13 mouse cellular contexts compared by ENCODE assay signal in genomic region chr1:84427757-84428156, GRCm38 (mm10).
DNase-seq lines count a peak whose midpoint lies in the region; ATAC-seq lines count a peak whose summit lies in the region.
"Had no signal": no experiment of that assay in that cellular context is flagged by ENCODE, and none has a peak within 500 bp of the region (broad histone marks: within the 10 kb centered on the region; RNA-seq: fewer than 3 reads in every experiment).

No protein-coding gene starts in this region.

- no peak overlapping the region for H3K4me3 ChIP-seq in forebrain, embryonic 16.5 days (replicated peaks; ENCODE audit: low read length)
- no peak overlapping the region for H3K4me3 ChIP-seq in forebrain, embryonic 15.5 days
- H3K4me3 ChIP-seq: heart, adult 2 months; liver, embryonic 15.5 days; myocyte had no signal

- H3K9me3 ChIP-seq in forebrain, embryonic 16.5 days (ENCODE audit: control insufficient read depth, low read length), result no peaks in the 10 kb centered on the region
- no peaks in the 10 kb centered on the region for H3K9me3 ChIP-seq in forebrain, embryonic 15.5 days
- H3K9me3 ChIP-seq: liver, embryonic 15.5 days had no signal

- no peak overlapping the region for H3K9ac ChIP-seq in forebrain, embryonic 16.5 days (replicated peaks; ENCODE audit: low read depth, low read length)
- no peak overlapping the region for H3K9ac ChIP-seq in forebrain, embryonic 15.5 days (replicated peaks)
- H3K9ac ChIP-seq: liver, embryonic 15.5 days had no signal

- H3K27ac ChIP-seq in forebrain, embryonic 16.5 days (ENCODE audit: low read length), result no peak overlapping the region
- H3K27ac ChIP-seq in forebrain, embryonic 15.5 days (replicated peaks), result no peak overlapping the region
- H3K27ac ChIP-seq: heart, adult 2 months; liver, embryonic 15.5 days had no signal

- 71% methylated on average over 11 of the region's 11 CpGs for WGBS in forebrain, embryonic 16.5 days
- WGBS in forebrain, embryonic 15.5 days, result 73% methylated on average over 11 of the region's 11 CpGs

- DNase-seq in brain, adult 2 months (ENCODE audit: low read depth, low spot score), result peak; percentile 91
- DNase-seq in layer of hippocampus, adult 8-10 months (ENCODE audit: low spot score in 2 of 2), result peak; percentile 43 to 56
- peak; percentile 69 to 80 for DNase-seq in left cerebral cortex, postnatal 36 days (ENCODE audit: low spot score in 2 of 2)
- no peak for DNase-seq in kidney, postnatal 25 days
- DNase-seq in c-Kit-positive CD71-positive TER-119-positive erythroid progenitor cells, embryonic 14.5 days (ENCODE audit: low spot score), result no peak
- no peak for DNase-seq in ovary, postnatal 10 days (ENCODE audit: low spot score)
- DNase-seq: heart, adult 2 months; heart, postnatal 14 days; kidney, adult 11 months had no signal

- H3K27me3 ChIP-seq in forebrain, embryonic 16.5 days (replicated peaks; ENCODE audit: control insufficient read depth, insufficient read depth, low read length), result no peaks in the 10 kb centered on the region
- no peaks in the 10 kb centered on the region for H3K27me3 ChIP-seq in forebrain, embryonic 15.5 days
- H3K27me3 ChIP-seq: liver, embryonic 15.5 days had no signal

- H3K4me2 ChIP-seq in forebrain, embryonic 16.5 days (ENCODE audit: low read length), result no peak overlapping the region
- H3K4me2 ChIP-seq in forebrain, embryonic 15.5 days (replicated peaks), result no peak overlapping the region
- H3K4me2 ChIP-seq: liver, embryonic 15.5 days had no signal

- H3K36me3 ChIP-seq in forebrain, embryonic 16.5 days (ENCODE audit: control insufficient read depth, insufficient read depth), result no peaks in the 10 kb centered on the region
- no peaks in the 10 kb centered on the region for H3K36me3 ChIP-seq in forebrain, embryonic 15.5 days
- H3K36me3 ChIP-seq: liver, embryonic 15.5 days had no signal

- intact Hi-C loops in left cerebral cortex, postnatal 36 days (cut with DNase I), result no loop called here

- peak; percentile 50; the same call in 1 of the 2 replicates for ATAC-seq in forebrain, embryonic 16.5 days
- no peak for ATAC-seq in forebrain, embryonic 15.5 days (replicated peaks)

- 0 out of 2 replicates have a peak, but pooled peaks cover 3% of the 10 kb centered on the region for H3K4me1 ChIP-seq in forebrain, embryonic 16.5 days (replicated peaks; ENCODE audit: control insufficient read depth, insufficient read depth, low read length)
- H3K4me1 ChIP-seq in forebrain, embryonic 15.5 days, result peaks cover 8% of the 10 kb centered on the region
- H3K4me1 ChIP-seq: liver, embryonic 15.5 days had no signal

Comparison
In these comparisons a context has a peak if more than half of its experiments do, and no peak if none do; other contexts are left out.
1. DNase-seq: peak in brain, adult 2 months (single experiment), layer of hippocampus, adult 8-10 months (2 of 2) and left cerebral cortex, postnatal 36 days (2 of 2); none in kidney, postnatal 25 days (0 of 2), c-Kit-positive CD71-positive TER-119-positive erythroid progenitor cells, embryonic 14.5 days (single experiment) and ovary, postnatal 10 days (single experiment).